Mouse (Mus musculus): Measurements from ENCODE around the gene Pip5k1c.

Gene Pip5k1c

GRCm38 (mm10) chr10:81284719-81285118 is 8.0 kb upstream of the Pip5k1c start:
- DNase-seq: peak in 1 of 2 experiments; percentile 29

DNA sequence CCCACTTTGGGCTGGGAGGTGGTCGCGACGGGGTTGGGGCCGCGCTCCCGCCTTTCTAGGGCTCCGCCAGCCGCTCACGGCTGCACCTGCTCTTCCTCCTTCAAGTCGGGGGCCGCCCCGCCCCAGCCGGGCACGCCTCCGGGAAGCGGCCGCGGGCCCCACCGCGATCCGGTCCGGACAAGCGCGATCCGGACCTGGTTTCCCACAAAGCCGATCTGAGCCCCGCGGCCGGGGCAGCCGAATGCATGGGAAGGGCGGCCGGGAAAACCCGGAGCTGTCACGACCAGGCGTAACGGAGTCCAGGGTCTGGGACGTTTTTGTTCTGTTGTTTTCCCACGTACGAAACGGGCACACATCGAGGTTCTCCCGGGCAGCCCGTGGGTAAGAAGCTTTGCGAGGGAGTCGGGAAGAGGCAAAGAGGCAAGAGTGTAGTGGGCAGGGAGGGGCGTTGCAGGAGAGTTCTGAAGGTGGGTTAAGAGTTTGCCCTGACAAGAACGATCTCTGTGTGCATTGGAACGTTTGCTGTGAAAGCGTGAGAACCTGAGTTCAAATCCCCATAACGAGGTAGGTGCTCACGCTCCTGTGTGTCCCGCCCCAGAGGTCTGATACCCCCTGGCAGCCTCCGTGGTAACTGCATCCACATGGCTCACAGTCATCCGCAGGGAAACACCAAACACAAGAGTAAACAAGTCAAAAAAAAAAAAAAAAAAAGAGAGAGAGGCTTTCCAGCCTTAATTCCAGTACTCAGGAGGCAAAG is 6.9 kb upstream of the Pip5k1c start:
- peak; percentile 94 to 96 for DNase-seq

- DNase-seq: no peak
These were observed 6.2 kb upstream of the Pip5k1c start for GRCm38 (mm10) chr10:81286586-81286985.

DNA sequence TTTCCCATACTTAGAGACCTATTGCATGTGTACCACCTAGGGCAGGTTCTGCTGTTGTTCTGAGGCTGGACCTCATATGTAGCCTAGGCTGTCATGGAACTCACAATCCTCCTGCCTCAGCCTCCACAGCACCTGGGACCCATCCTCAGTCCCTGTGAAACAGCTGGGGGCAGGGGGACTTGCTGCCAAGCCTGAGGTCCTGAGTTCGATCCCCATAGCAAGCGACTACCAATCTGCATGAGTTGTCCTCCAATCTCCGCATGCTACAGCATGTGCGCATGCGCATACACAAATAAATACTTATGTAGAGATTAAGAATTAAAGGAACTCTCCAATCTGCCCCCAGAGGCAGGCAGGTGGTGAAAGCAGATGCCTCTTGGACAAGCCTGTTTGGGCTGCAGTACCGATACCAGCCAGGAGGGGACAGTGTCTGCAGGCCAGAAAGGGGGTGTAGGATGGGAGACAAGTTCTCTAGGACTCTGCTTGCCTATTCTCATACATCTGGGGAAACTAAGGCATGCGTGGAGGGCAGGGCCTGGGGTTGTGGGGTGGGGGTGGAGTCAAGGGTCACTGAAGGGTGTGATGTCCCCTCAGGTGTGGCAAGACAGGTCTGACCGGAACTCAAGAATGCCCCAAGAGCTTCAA is 5.1 kb upstream of the Pip5k1c start:
- peak; percentile 71 to 85 for DNase-seq

- DNase-seq: peak; percentile 75 to 85
These were observed 4.2 kb upstream of the Pip5k1c start for GRCm38 (mm10) chr10:81288601-81289000.

DNA sequence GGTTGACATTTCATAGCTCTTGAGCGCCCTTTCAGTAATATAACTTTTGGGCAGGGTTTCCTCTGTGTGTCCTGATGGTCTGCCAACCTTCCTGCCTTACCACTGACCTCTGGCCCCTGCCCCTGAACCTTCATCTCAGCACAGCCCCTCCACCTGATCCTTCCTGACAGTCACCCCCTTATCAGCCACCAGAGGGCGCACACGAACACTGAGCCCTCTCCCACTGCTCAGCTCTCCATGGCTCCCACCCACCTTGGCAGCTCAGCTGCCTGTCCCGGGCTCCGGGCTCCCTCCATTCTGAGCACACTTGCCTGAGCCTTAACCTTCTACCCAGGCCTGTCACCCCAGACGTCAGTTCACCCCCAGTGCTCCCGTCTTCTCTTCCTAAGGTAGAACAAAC is 3.5 kb upstream of the Pip5k1c start:
- DNase-seq: peak; percentile 83

- DNase-seq: peak in 1 of 2 experiments; percentile 32
These were observed 3.0 kb upstream of the Pip5k1c start for GRCm38 (mm10) chr10:81289811-81290210.

- DNase-seq: peak; percentile 54
These were observed 1.9 kb upstream of the Pip5k1c start for GRCm38 (mm10) chr10:81290698-81291460.

- DNase-seq: no peak
These were observed 1.2 kb upstream of the Pip5k1c start, which contains the start of gene Tjp3 for GRCm38 (mm10) chr10:81291511-81292104. Gene Tjp3, minus strand, starts transcription at chr10:81291581.

DNA sequence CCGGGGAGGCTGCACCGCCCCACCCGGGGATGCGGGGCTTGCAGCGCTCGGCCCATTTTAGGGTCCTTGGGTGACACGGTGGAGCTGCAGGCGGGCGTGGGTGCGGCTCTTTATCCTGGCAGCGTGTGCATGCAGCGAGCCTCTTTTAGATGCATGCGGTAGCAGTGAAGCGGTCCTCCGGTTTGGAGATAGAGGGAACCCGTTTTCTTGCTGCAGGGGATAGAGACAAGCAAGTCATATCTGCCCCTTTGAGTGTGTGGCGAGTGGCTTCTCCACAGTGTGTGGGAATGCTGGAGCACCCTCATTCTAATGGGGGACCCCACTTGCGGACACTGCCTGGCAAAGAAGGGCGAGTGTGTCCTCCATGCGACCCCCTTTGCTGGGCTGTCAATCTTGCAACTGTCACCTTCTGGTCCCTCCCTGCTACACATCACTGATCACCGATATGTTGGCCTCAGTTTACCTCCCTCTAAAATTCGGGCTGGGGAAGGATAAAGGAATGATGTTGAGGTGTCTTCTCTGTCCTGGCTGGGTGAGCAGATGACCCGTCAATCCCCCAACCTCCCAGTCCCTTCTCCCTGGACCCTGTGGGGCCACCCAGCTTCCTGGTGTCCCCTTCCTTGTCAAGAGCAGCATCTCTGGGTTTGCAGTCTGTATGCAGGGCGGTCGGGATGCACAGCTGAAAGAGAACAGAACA is 719 bp downstream of the Pip5k1c start:
- no peak for DNase-seq

DNA sequence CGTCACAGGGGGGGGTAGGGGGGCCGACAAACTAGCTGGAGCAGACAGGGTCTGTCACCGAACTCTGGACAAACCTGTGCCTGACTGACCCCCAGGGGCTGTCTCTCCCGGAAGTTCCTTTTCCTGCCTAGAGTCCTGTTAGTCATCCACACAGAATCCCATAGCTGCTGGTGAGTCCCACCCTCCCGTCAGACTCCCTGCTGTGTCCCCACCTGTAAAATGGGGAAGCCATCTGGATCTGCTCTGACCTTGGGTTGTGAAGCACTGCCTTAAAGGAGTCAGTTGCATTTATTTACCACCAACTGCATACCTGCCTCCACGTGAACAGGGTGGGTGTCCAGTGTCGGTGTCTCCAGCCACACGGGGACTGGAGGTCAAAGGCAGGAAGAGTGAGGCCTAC is 1.7 kb downstream of the Pip5k1c start:
- DNase-seq: peak; percentile 78 to 79

- peak in 1 of 2 experiments; percentile 44 for DNase-seq
These were observed 2.4 kb downstream of the Pip5k1c start for GRCm38 (mm10) chr10:81295185-81295584.

DNA sequence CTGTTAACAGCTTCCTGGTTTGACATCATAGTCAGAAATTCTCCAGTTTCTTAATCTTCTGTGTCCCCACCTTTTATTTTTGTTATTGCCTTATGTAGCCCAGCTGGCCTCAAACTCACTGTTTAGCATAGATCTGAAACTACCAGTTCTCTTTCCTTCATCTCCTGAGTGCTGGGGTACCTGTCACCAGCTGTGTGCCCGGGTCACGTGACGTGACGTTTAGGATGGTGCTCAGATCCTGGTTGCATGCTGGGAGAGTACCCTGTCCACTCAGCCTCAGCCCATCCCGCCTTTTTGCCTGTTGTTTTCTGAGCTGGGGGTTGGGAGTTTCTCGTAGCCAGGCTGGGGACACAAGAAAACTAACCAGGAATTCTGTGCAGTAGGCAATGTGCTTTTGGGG is 4.5 kb downstream of the Pip5k1c start:
- no peak for DNase-seq

GRCm38 (mm10) chr10:81297845-81298244 is 5.1 kb downstream of the Pip5k1c start:
- no peak for DNase-seq

- no peak for DNase-seq
These were observed 5.8 kb downstream of the Pip5k1c start for GRCm38 (mm10) chr10:81298369-81299100.

DNA sequence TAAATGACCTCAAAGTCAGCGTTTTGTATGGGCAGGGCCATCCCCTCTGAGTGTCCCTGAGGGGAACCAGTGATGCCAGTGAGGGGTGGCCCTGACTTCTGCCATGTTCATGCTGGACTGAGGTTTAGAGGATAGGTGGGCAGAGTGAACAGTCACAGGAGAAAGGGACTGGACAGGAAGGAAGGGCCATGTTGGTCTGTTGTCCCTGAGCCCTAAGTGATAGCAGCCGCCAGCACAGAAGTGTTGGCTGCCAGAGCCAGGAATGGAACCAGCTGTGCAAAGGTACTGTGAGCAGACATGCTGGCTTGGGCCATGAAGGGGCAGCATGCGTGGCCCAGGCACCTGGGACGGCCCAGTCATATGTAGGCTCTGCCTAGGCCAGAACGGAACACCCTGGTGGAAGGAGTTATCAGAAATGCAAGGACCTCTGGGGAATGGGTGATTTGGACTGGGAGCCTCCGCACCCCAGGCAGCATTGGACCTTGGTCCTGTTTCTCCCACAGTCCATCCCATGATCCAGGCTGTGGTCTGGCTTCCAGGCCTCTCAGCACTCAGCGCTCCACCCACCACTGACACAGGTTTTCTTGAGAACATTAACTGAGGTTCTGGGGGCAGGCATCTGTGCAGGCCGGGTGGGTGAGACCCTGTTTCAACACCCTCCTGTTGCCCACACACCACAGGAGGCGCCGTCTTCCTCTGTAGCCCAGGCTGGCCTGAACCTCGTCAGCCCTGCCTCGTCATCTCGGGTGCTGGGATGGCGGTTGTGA is 7.0 kb downstream of the Pip5k1c start:
- DNase-seq: no peak

GRCm38 (mm10) chr10:81300352-81300907 is 7.7 kb downstream of the Pip5k1c start:
- DNase-seq: no peak

GRCm38 (mm10) chr10:81301321-81301720 is 8.6 kb downstream of the Pip5k1c start:
- DNase-seq: peak; percentile 68 to 78

DNA sequence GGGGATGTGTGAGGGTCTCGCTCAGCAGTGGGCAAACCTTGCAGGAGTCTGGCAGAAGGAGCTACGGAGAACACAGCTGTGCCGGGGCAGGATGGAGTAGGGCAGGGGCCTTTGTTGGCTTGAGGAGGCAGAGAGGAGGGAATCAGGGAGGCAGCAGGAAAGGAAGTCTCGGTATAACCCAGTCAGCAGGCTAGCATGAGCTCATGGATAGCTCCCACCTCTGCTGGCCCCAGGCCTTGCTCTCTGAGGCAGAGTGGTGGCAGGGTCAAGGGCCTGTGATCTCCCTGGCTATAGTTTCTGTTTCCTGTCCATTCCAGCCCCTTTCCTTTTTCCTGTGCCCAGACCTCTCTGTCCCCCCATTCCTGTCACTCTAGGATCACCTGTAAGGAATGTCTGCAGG is 9.5 kb downstream of the Pip5k1c start:
- DNase-seq: no peak

DNA sequence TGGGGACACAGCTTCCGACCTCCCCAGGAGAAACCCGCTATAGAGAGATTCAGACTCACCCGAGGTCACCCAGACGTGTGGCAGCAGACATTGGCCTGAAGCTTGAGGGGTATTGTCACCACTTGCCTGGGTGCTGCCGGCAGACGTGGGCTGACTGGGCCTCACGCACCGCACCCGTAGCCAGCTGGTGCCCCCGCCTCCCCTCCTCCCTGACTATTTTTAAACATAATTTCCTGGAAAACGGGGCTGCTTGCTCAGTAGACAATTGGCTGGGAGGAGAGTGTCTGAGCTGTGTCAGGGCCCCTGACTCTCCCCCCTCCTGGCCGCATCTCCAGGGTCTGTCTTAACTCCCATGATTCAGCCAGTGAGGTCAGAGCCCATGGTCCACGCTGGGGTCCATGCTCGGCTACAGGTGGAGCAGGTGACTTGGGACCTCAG is 10.0 kb downstream of the Pip5k1c start:
- no peak for DNase-seq

DNA sequence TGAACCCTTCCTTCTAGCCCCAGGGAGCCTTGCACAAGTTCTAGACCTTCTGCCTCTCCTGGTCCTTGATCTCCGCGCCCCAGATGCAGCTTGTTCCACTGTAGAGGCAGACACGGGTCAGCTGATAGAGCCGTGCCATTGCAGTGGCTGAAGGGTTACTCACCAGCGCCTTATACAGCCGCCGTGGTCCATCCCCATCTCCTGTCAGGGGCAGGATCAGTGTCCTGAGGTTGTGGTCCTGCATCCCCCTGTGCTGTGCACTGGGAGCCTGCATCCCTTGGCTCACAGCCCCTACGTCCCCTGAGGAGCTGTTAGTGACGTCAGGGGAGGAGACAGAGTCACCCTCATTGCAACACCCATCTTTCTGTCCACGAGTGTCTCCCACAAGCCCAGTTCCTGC is 10.5 kb downstream of the Pip5k1c start:
- DNase-seq: no peak
